Mouse (Mus musculus): Measurements from ENCODE around the gene Gpr31b. TPM values are rescaled to one million over a fixed set of nuclear protein-coding genes. Genes with fewer than 3 reads are reported as not detected.

Gene Gpr31b
- polyA plus RNA-seq (2017; shearing (Covaris generic)): not detected

GRCm38 (mm10) chr17:13052124-13052813, at the start of gene Gpr31b:
TSS of gene Gpr31b (minus strand) at chr17:13052296.

DNA sequence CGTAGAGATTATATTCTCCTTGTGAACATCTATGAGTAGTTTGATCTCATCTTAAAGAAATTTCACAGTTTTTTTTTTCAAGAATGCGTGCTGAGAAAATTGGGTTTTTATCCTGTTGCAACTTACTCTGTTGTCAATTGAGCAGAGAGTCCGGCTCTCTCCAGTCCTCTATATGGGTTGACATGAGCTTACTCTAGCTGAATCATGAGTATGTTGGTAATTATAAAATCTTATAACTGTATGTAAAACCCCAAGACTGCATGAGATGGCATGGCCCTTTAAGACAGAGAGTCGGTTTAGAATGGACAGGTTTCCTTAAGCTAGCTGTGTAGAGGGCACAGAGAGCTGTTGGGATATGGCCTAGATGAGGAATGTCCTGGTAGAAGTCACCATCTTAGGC, 8.7 kb upstream of the Gpr31b start, which contains the start of gene Tcp10b:
Gene Tcp10b, plus strand, starts transcription at position 301 of the 400 bp plus-strand sequence.

DNA sequence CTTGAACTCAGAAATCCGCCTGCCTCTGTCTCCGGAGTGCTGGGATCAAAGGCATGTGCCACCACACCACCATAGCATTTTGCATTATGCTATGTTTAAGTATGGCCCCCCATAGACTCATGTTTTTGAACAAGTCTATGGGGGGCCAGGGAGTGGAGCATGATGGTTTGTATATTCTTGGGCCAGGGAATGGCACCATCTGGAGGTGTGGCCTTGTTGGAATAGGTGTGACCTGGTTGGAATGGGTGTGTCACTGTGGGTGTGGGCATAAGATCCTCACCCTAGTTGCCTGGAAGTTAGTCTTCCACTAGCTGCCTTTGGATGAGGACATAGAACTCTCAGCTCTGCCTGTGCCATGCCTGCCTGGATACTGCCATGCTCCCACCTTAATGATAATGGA, 45.5 kb downstream of the Gpr31b start, which contains the start of gene Sod2:
Gene Sod2, plus strand, starts transcription at position 301 of the 400 bp plus-strand sequence.

Other genes starting within 250 kb of the Gpr31b start
- not detected for gene Mas1, start 184.2 kb downstream of the Gpr31b start, polyA plus RNA-seq (2017; shearing (Covaris generic))
- not detected for gene Mrgprh, start 176.3 kb downstream of the Gpr31b start, polyA plus RNA-seq (2017; shearing (Covaris generic))
- 2.1 TPM for gene Pnldc1, start 142.1 kb downstream of the Gpr31b start, polyA plus RNA-seq (2017; shearing (Covaris generic))
- gene Tcp1, start 136.6 kb downstream of the Gpr31b start, polyA plus RNA-seq (2017; shearing (Covaris generic)): 218 TPM
- 54.3 TPM for gene Mrpl18, start 136.0 kb downstream of the Gpr31b start, polyA plus RNA-seq (2017; shearing (Covaris generic))
- gene Acat3, start 111.7 kb downstream of the Gpr31b start, polyA plus RNA-seq (2017; shearing (Covaris generic)): 2.1 TPM
- 36.6 TPM for gene Acat2, start 91.5 kb downstream of the Gpr31b start, polyA plus RNA-seq (2017; shearing (Covaris generic))
- 83.1 TPM for gene Wtap, start 58.1 kb downstream of the Gpr31b start, polyA plus RNA-seq (2017; shearing (Covaris generic))
- gene Sod2, start 45.5 kb downstream of the Gpr31b start, polyA plus RNA-seq (2017; shearing (Covaris generic)): 101 TPM
- not detected for gene Tcp10b, start 8.8 kb upstream of the Gpr31b start, polyA plus RNA-seq (2017; shearing (Covaris generic))
- 0.18 TPM for gene Unc93a, start 79.5 kb upstream of the Gpr31b start, polyA plus RNA-seq (2017; shearing (Covaris generic))
- 0.71 TPM for gene Smok2a, start 168.9 kb upstream of the Gpr31b start, polyA plus RNA-seq (2017; shearing (Covaris generic))
- gene Smok2b, start 178.0 kb upstream of the Gpr31b start, polyA plus RNA-seq (2017; shearing (Covaris generic)): 1.9 TPM